Mouse (Mus musculus): ENCODE results near the gene Disc1. TPM values are rescaled to one million over a fixed set of nuclear protein-coding genes. Genes with fewer than 3 reads are reported as not detected.

Gene Disc1
- polyA plus RNA-seq (2017; shearing (Covaris generic)) = 0.49 TPM

DNA sequence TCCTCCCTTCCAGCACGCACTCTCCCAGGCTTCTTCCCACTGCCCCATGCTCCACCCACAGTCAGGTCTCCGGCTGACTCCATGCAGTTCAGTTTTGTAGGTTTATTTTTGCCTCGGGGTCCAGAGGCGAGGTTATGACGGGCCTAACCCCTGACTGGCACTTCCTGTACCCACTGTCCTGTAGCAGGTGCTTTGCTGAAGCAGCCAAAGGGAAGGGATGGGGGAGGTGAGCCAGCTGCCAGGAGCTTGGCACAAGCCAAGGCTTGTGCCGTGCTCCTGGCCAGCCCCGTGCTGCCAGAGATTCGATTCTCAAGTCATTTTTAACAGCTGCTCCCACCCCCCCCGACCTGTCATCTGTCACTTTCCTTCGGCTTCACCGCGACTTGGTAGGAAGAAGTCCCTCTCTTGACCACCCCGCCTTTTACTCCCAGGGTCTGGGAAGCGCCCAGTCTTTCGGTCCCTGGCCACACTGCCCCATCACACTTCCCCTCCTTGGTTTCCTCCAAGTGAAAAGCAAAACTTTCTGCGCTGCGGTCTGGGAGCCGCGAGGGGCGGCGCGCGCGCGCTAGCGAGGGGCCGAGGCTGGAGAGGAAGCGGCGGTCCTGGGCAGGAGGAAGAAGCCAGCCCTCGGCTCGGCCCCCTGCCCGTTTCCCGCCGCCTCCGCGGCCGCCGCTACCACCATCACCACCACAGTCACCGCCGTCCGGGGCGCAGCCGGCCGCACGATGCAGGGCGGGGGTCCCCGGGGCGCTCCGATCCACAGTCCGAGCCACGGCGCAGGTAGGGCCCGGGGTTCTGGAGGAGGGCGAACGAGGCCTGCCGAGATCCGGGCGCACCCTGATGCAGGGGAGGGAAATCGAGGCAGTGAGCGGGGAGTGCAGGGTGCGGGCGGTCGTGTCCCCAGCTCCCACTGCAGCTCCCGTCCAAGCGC lies at the start of gene Disc1:
Gene Disc1, plus strand, starts transcription at position 691 of the 931 bp plus-strand sequence.

GRCm38 (mm10) chr8:125012695-125013627 lies 41.0 kb upstream of the Disc1 start, which contains the start of gene Tsnax:
TSS of gene Tsnax (plus strand) at chr8:125012997.

Other genes with a start within 250 kb of the Disc1 start
- gene Gnpat, start 191.2 kb upstream of the Disc1 start, polyA plus RNA-seq (2017; shearing (Covaris generic)) = 68.3 TPM
- 20.2 TPM for gene 2810004N23Rik, start 191.1 kb upstream of the Disc1 start, polyA plus RNA-seq (2017; shearing (Covaris generic))
- gene Exoc8, start 156.5 kb upstream of the Disc1 start, polyA plus RNA-seq (2017; shearing (Covaris generic)) = 8.8 TPM
- 5.5 TPM for gene Sprtn, start 156.3 kb upstream of the Disc1 start, polyA plus RNA-seq (2017; shearing (Covaris generic))
- 43.4 TPM for gene Egln1, start 104.9 kb upstream of the Disc1 start, polyA plus RNA-seq (2017; shearing (Covaris generic))
- 88.1 TPM for gene Tsnax, start 41.2 kb upstream of the Disc1 start, polyA plus RNA-seq (2017; shearing (Covaris generic))